Mouse (Mus musculus) yolk sac, embryonic 10.5 days (tissue): ENCODE measurements around the gene Ube2s.
A peak's percentile ranks its signal among the peaks of the same experiment; 100 is the strongest.

Experiments used
- DNase-seq: peaks from one replicate; pipeline ENCODE4 v3.0.0-alpha.2; 2017; ENCODE audit warnings: low spot score

Gene Ube2s

GRCm38 (mm10) chr7:4777851-4778637 lies 34.3 kb downstream of the Ube2s start:
- no peak for DNase-seq

GRCm38 (mm10) chr7:4776861-4777830 lies 35.2 kb downstream of the Ube2s start:
- DNase-seq = peak; percentile 73

GRCm38 (mm10) chr7:4776131-4776530 lies 36.3 kb downstream of the Ube2s start:
- no peak for DNase-seq

- DNase-seq = no peak
These were observed 41.2 kb downstream of the Ube2s start, which contains the start of gene Fam71e2 for GRCm38 (mm10) chr7:4771202-4771601. TSS of gene Fam71e2 (minus strand) at chr7:4771302.

- no peak for DNase-seq
These were observed 47.3 kb downstream of the Ube2s start for GRCm38 (mm10) chr7:4764946-4765710.

- no peak for DNase-seq
These were observed 52.7 kb downstream of the Ube2s start for GRCm38 (mm10) chr7:4759670-4760069.

- peak; percentile 88 for DNase-seq
These were observed 59.4 kb downstream of the Ube2s start, which contains the start of gene Cox6b2 for GRCm38 (mm10) chr7:4752821-4753570. TSS of gene Cox6b2 (minus strand) at chr7:4753094.

GRCm38 (mm10) chr7:4751971-4752820 lies 60.2 kb downstream of the Ube2s start:
- peak; percentile 66 for DNase-seq

- DNase-seq = no peak
These were observed 63.2 kb downstream of the Ube2s start for GRCm38 (mm10) chr7:4749169-4749568.

GRCm38 (mm10) chr7:4748321-4748720 lies 64.1 kb downstream of the Ube2s start:
- DNase-seq = no peak

- no peak for DNase-seq
These were observed 65.1 kb downstream of the Ube2s start for GRCm38 (mm10) chr7:4747156-4747899.

GRCm38 (mm10) chr7:4746326-4746980 lies 65.9 kb downstream of the Ube2s start:
- no peak for DNase-seq

- DNase-seq = no peak
These were observed 67.5 kb downstream of the Ube2s start for GRCm38 (mm10) chr7:4744886-4745285.
